Mouse (Mus musculus) hindbrain, embryonic 15.5 days (tissue): ENCODE measurements at regions not wholly inside any gene's neighbourhood (a gene's known extent, or its start where the extent isn't known, plus 50 kb on each side); places are given as distances from the start of the nearest gene placed in this dataset.

Source experiments
- ATAC-seq: fragments of 200-750 bp; cut with Nextera tagmentation; 2 replicates; pipeline ENCODE4 v1.8.0; 2017; ENCODE audit warnings: low read depth, moderate number of reproducible peaks, moderate TSS enrichment; ENCODE audit not compliant: low FRiP score
- H3K27ac ChIP-seq: fragments of 300-500 bp; sonication (generic); replicated peaks from 2 replicates; pipeline ENCODE4 v1.5.1; 2015; ENCODE audit warnings: mild to moderate bottlenecking, inconsistent platforms
- H3K27me3 ChIP-seq: fragments of 300-500 bp; sonication (generic); 2 replicates; pipeline ENCODE4 v1.6.1; 2015; ENCODE audit warnings: control low read depth, inconsistent platforms
- H3K36me3 ChIP-seq: fragments of 300-500 bp; sonication (generic); 2 replicates; pipeline ENCODE4 v1.6.1; 2015; ENCODE audit warnings: control low read depth, inconsistent platforms
- H3K4me1 ChIP-seq: fragments of 300-500 bp; sonication (generic); replicated peaks from 2 replicates; pipeline ENCODE4 v1.6.1; 2015; ENCODE audit warnings: control low read depth, inconsistent platforms
- H3K4me2 ChIP-seq: fragments of 300-500 bp; sonication (generic); 2 replicates; pipeline ENCODE4 v1.6.1; 2015; ENCODE audit warnings: moderate library complexity, mild to moderate bottlenecking, inconsistent platforms
- H3K4me3 ChIP-seq: fragments of 300-500 bp; sonication (generic); 2 replicates; pipeline ENCODE4 v1.5.1; 2015; ENCODE audit warnings: mild to moderate bottlenecking, inconsistent platforms
- H3K9ac ChIP-seq: fragments of 300-500 bp; sonication (generic); 2 replicates; pipeline ENCODE4 v1.6.1; 2015; ENCODE audit warnings: inconsistent platforms
- H3K9me3 ChIP-seq: fragments of 300-500 bp; sonication (generic); 2 replicates; pipeline ENCODE4 v1.6.1; 2016; ENCODE audit warnings: control low read depth, inconsistent platforms
- WGBS: fragments of 180-500 bp; shearing (Covaris S2); methylation state at CpG from one replicate; pipeline ENCODE4 v1.1.7; 2015; 5-methylcytosine and 5-hydroxymethylcytosine counted together

DNA sequence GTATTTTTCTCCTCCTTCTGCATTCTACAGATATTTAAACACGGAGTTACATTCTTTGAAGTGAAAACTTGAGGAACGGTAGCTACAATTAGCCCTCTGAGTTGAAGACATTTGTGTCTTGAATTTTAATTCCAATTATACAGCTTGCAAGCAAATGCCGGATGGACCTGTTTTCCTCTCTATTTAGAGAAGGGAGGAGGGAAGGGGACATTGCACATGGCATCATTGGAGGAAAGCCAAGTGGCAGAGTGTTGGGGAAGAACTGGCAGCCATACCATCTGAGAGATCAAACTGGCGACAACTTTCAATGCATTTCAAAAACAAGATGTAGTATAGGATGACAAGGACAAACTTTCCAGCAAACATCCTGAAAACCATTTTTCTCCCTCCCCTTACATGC is 493.4 kb downstream of the Cenpc1 start:
- Histone ChIP-seq H3K4me1 (no peaks in the 10 kb centered on the region), H3K27me3 (no peaks in the 10 kb centered on the region), H3K27ac (peak overlapping the region; percentile 40), H3K9ac (no peak overlapping the region), H3K4me3 (no peak overlapping the region), H3K4me2 (0 out of 2 replicates have a peak overlapping the region, but pooled peaks have one; percentile 2), H3K9me3 (no peaks in the 10 kb centered on the region), H3K36me3 (no peaks in the 10 kb centered on the region)
- 62% methylated on average over 4 of the region's 4 CpGs for WGBS
- ATAC-seq: peak; percentile 54

DNA sequence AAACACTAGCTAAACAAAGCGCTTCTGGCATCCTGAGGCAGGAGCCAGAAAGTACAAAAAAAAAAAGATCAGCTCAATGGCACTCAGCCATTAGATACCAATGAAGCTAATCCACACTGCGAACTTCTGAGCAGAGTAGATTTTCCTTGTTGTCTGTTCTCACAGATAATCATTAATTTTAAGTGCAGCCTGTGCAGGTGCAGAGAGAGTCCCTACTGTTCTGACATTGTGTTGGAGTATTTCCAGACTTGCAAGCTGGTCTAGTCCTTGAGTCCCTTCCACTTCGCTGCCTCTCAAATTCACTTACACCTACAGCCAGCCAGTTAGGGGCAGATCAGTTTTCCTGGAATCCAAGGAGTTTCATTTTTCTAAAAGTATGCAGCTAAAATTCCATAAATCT is 494.0 kb downstream of the Cenpc1 start:
- no peak overlapping the region for H3K4me3 ChIP-seq
- no peaks in the 10 kb centered on the region for H3K9me3 ChIP-seq
- H3K36me3 ChIP-seq: no peaks in the 10 kb centered on the region
- no peaks in the 10 kb centered on the region for H3K4me1 ChIP-seq
- peak overlapping the region; percentile 40 for H3K27ac ChIP-seq
- no peak overlapping the region for H3K9ac ChIP-seq
- ATAC-seq: peak; percentile 81
- no peaks in the 10 kb centered on the region for H3K27me3 ChIP-seq
- 57% methylated on average over 3 of the region's 3 CpGs for WGBS
- H3K4me2 ChIP-seq: 0 out of 2 replicates have a peak overlapping the region, but pooled peaks have one; percentile 2

DNA sequence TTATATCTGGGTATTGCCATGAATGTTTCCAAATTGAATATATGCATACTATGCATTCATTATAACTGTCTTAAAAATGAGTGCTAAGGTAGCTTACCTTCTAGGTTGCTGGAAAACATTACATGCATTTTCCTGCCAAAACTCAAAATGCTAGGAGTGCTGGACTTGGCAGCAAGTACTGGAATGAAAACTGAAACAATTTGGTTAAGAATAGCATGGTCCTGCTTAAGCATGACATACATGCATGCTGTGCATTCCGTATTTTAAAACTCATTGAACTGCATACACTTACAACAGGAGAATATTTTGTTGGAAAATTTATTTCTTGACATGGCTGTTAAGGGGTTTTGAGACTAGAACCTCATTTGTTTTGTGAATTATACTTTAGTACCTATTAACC is 529.1 kb downstream of the Cenpc1 start:
- Histone ChIP-seq H3K9me3 (no peaks in the 10 kb centered on the region), H3K4me1 (no peaks in the 10 kb centered on the region), H3K36me3 (no peaks in the 10 kb centered on the region), H3K27me3 (no peaks in the 10 kb centered on the region), H3K27ac (no peak overlapping the region), H3K9ac (no peak overlapping the region), H3K4me2 (no peak overlapping the region), H3K4me3 (no peak overlapping the region)
- ATAC-seq: no peak
- 62% methylated on average over 1 of the region's 1 CpGs for WGBS

DNA sequence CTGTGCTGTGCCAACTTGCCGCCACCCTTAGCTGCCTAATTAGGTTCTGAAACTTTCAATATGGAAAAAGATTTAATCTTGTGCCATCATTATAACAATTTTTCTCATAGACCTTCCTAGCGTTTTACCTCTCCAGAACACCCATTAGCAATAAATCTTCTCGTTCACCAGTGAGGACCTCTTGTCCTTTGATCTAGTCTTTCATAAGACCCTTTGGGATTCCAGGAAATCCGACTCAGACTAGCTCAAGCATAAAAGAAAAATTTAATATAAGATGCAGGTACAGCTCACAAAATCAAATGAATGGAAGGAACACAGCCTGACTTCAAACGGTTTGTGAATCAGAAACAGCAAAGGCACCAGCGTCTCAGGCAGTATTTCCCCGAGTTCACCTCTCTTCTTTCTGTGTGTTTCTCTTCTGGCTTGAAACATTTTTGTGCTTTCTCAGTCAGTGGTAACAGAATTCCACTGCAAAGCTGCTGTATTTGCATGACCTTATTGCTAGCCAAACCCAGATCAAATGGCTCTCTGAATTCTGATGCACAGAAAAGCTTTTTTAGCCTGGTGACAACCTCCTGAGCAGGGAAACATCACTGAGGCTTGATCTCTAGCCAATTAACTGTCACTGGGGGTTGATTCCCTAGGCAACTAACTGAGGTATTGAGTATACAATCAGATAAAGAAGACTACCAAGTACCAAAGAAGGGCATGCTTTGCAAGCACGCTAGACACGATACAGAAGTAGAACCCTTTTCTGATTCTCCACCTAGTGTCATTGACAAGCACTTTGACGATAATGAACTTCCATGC is 539.8 kb downstream of the Cenpc1 start:
- whole genome bisulfite sequencing: 76% methylated on average over 10 of the region's 10 CpGs

DNA sequence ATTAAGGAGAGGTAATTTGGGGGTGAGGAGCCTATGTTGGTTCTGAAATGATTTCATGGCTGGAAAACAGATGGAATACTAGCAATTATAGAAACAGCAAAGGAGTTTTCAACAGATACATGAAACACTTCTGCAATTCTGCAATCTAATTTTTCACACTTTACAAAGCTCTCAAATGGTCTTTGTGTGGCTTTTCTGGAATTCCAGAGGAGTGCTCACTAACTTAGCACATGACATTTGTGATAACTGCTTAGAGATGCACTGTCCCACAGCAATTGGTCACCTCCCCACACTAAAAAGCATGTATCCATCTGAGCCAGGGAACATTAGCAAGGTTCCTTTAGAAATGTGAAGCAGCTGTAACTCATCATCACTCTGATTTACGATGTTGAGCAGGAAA is 560.1 kb downstream of the Cenpc1 start:
- no peaks in the 10 kb centered on the region for H3K36me3 ChIP-seq
- no peak for ATAC-seq
- H3K27ac ChIP-seq: no peak overlapping the region
- WGBS: 88% methylated on average over 1 of the region's 1 CpGs
- H3K9ac ChIP-seq: no peak overlapping the region
- H3K4me3 ChIP-seq: no peak overlapping the region
- H3K27me3 ChIP-seq: no peaks in the 10 kb centered on the region
- no peaks in the 10 kb centered on the region for H3K9me3 ChIP-seq
- H3K4me1 ChIP-seq: no peaks in the 10 kb centered on the region
- no peak overlapping the region for H3K4me2 ChIP-seq

More for the DNA sequence above, 539.8 kb downstream of the Cenpc1 start:
- Histone ChIP-seq H3K4me3 (no peak overlapping the region), H3K4me2 (no peak overlapping the region), H3K9ac (no peak overlapping the region), H3K36me3 (no peaks in the 10 kb centered on the region), H3K9me3 (no peaks in the 10 kb centered on the region), H3K27ac (no peak overlapping the region), H3K4me1 (no peaks in the 10 kb centered on the region), H3K27me3 (no peaks in the 10 kb centered on the region)
- no peak for ATAC-seq

GRCm38 (mm10) chr5:85497261-85497660 is 568.1 kb downstream of the Cenpc1 start:
- H3K27me3 ChIP-seq: no peaks in the 10 kb centered on the region
- no peak overlapping the region for H3K27ac ChIP-seq
- H3K4me3 ChIP-seq: no peak overlapping the region
- H3K4me1 ChIP-seq: no peaks in the 10 kb centered on the region
- H3K9me3 ChIP-seq: no peaks in the 10 kb centered on the region
- no peak overlapping the region for H3K9ac ChIP-seq
- H3K4me2 ChIP-seq: no peak overlapping the region
- no peak for ATAC-seq
- WGBS: 56% methylated on average over 2 of the region's 2 CpGs
- H3K36me3 ChIP-seq: no peaks in the 10 kb centered on the region

- H3K36me3 ChIP-seq: no peaks in the 10 kb centered on the region
- no peak overlapping the region for H3K27ac ChIP-seq
- no peaks in the 10 kb centered on the region for H3K9me3 ChIP-seq
- no peaks in the 10 kb centered on the region for H3K4me1 ChIP-seq
- no peak overlapping the region for H3K9ac ChIP-seq
- no peaks in the 10 kb centered on the region for H3K27me3 ChIP-seq
- 69% methylated on average over 2 of the region's 2 CpGs for WGBS
- ATAC-seq: peak; percentile 45; the same call in 1 of the 2 replicates
- H3K4me3 ChIP-seq: no peak overlapping the region
- H3K4me2 ChIP-seq: no peak overlapping the region
Measured at GRCm38 (mm10) chr5:85485733-85486322, 579.6 kb downstream of the Cenpc1 start.

DNA sequence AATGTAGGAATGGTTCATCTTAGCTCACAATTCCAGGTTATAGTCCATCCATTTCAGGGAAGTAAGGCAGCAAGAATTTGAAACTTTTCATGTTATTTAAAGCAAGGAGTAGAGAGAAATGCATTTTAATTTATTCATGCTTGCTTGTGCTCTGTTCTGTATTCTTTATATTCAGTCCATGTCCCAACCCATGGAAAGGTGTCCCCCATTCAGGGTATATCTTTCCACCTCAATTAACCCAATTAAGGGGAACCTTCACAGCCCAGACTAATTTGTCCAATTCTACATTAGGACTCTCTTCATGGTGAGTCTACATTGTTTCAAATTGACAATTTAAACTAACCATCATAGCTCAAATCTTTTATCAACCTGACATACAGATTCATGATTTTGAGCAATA is 580.2 kb downstream of the Cenpc1 start:
- no peaks in the 10 kb centered on the region for H3K27me3 ChIP-seq
- no peak overlapping the region for H3K27ac ChIP-seq
- H3K4me1 ChIP-seq: no peaks in the 10 kb centered on the region
- no peaks in the 10 kb centered on the region for H3K9me3 ChIP-seq
- no peak for ATAC-seq
- H3K36me3 ChIP-seq: no peaks in the 10 kb centered on the region
- no peak overlapping the region for H3K4me2 ChIP-seq
- no peak overlapping the region for H3K4me3 ChIP-seq
- H3K9ac ChIP-seq: no peak overlapping the region

GRCm38 (mm10) chr5:85467811-85468210 is 597.6 kb downstream of the Cenpc1 start:
- no peaks in the 10 kb centered on the region for H3K36me3 ChIP-seq
- no peak overlapping the region for H3K4me3 ChIP-seq
- H3K9me3 ChIP-seq: no peaks in the 10 kb centered on the region
- no peak overlapping the region for H3K27ac ChIP-seq
- H3K4me2 ChIP-seq: no peak overlapping the region
- no peak for ATAC-seq
- no peaks in the 10 kb centered on the region for H3K4me1 ChIP-seq
- H3K27me3 ChIP-seq: no peaks in the 10 kb centered on the region
- H3K9ac ChIP-seq: no peak overlapping the region

DNA sequence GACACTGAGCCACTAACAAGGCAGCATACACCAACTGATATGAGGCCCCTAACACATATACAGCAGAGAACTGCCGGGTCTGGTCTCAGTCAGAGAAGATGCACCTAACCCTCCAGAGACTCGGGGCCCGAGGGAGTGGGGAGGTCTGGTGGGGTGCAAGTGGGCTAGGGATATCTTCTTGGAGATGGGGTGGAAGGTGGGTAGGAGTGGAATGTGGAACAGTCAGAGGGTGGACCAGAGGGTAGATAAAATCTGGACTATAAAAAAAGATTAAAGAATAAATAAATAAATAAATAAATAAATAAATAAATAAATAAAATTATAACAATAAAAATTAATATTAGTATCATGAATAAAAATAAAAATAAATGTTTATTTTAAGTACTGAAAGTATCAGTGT is 598.2 kb downstream of the Cenpc1 start:
- ATAC-seq: no peak
- Histone ChIP-seq H3K4me1 (no peaks in the 10 kb centered on the region), H3K9me3 (no peaks in the 10 kb centered on the region), H3K9ac (no peak overlapping the region), H3K4me2 (no peak overlapping the region), H3K27me3 (no peaks in the 10 kb centered on the region), H3K27ac (no peak overlapping the region), H3K36me3 (no peaks in the 10 kb centered on the region), H3K4me3 (no peak overlapping the region)
- WGBS: 97% methylated on average over 3 of the region's 3 CpGs
